ENCODE assay signal across 12 mouse cellular contexts in the genomic region with DNA sequence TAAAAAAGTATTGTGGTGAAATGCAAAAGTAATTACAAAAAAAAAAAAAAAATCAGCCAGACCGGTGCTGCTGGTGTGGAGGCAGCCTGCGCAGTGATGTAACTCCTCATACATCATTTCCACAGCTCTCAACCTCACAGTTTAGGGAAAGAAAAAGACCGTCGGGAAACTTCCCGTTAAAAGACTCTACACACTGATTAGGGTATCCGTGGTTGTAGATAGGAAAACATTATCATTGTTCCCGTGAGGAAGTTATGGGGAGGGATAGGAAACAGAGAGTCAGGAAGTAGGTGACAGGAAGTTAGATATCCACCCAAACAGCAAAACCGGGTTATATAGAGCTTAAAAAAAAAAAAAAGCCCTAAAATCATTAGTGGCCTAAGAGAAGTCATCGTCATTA. TPM values are rescaled to one million over a fixed set of nuclear protein-coding genes. Genes with fewer than 3 reads are reported as not detected.
DNase-seq lines count a peak whose midpoint lies in the region; TF ChIP-seq lines count a peak whose summit lies in the region.
"Had no signal": no experiment of that assay in that cellular context is flagged by ENCODE, and none has a peak within 500 bp of the region (broad histone marks: within the 10 kb centered on the region; RNA-seq: fewer than 3 reads in every experiment).

No protein-coding gene starts in this region.

- intact Hi-C loops in left cerebral cortex, postnatal 25 days (cut with DNase I) = no loop called here

- no peak overlapping the region for H3K4me3 ChIP-seq in heart, embryonic 10.5 days
- peak overlapping the region; percentile 96 for H3K4me3 ChIP-seq in E14TG2a.4 (replicated peaks; ENCODE audit: low read length)
- peak overlapping the region; percentile 31; the same call in 1 of the 2 replicates for H3K4me3 ChIP-seq in limb, embryonic 10.5 days
- H3K4me3 ChIP-seq: liver, embryonic 13.5 days; midbrain, embryonic 12.5 days had no signal

- H3K27ac ChIP-seq in heart, embryonic 10.5 days = no peak overlapping the region
- H3K27ac ChIP-seq in limb, embryonic 10.5 days = peak overlapping the region; percentile 84
- H3K27ac ChIP-seq: liver, embryonic 13.5 days; midbrain, embryonic 12.5 days had no signal

- no peaks in the 10 kb centered on the region for H3K27me3 ChIP-seq in heart, embryonic 10.5 days (ENCODE audit: insufficient read depth, poor library complexity, severe bottlenecking)
- H3K27me3 ChIP-seq in E14TG2a.4 (ENCODE audit: insufficient read depth, low read length) = no peaks in the 10 kb centered on the region
- no peaks in the 10 kb centered on the region for H3K27me3 ChIP-seq in limb, embryonic 10.5 days (ENCODE audit: low read depth, poor library complexity, severe bottlenecking)
- H3K27me3 ChIP-seq: midbrain, embryonic 12.5 days had no signal

- 52% methylated on average over 9 of the region's 9 CpGs for WGBS in heart, embryonic 10.5 days
- 23% methylated on average over 9 of the region's 9 CpGs for WGBS in limb, embryonic 10.5 days

- H3K36me3 ChIP-seq in heart, embryonic 10.5 days = no peaks in the 10 kb centered on the region
- H3K36me3 ChIP-seq in E14TG2a.4 (ENCODE audit: insufficient read depth, low read length) = peaks cover 54% of the 10 kb centered on the region
- H3K36me3 ChIP-seq in limb, embryonic 10.5 days = no peaks in the 10 kb centered on the region
- H3K36me3 ChIP-seq: liver, embryonic 13.5 days; midbrain, embryonic 12.5 days had no signal

- no peaks in the 10 kb centered on the region for H3K4me1 ChIP-seq in heart, embryonic 10.5 days
- H3K4me1 ChIP-seq in E14TG2a.4 (replicated peaks; ENCODE audit: low read depth, low read length) = peaks cover 64% of the 10 kb centered on the region
- peaks cover 62% of the 10 kb centered on the region for H3K4me1 ChIP-seq in limb, embryonic 10.5 days
- H3K4me1 ChIP-seq: liver, embryonic 13.5 days had no signal

- TF ChIP-seq CTCF in E14TG2a.4 (conservative IDR thresholded peaks at IDR 0.05; ENCODE audit: low read length) = no peak

- H3K9me3 ChIP-seq in heart, embryonic 10.5 days = no peaks in the 10 kb centered on the region
- H3K9me3 ChIP-seq in E14TG2a.4 (ENCODE audit: low read length) = no peaks in the 10 kb centered on the region
- no peaks in the 10 kb centered on the region for H3K9me3 ChIP-seq in limb, embryonic 10.5 days (replicated peaks)
- H3K9me3 ChIP-seq: liver, embryonic 13.5 days; midbrain, embryonic 12.5 days had no signal

- peak; percentile 44 for DNase-seq in heart, adult 8-10 months (ENCODE audit: low spot score)
- no peak for DNase-seq in heart, embryonic 10.5 days (ENCODE audit: low spot score)
- DNase-seq in kidney, postnatal 14 days = peak; percentile 6
- no peak for DNase-seq in kidney, adult 9 months
- DNase-seq in limb, embryonic 10.5 days (ENCODE audit: low spot score) = no peak
- DNase-seq in B cell, adult 2 months = no peak
- DNase-seq in left cerebral cortex, postnatal 25 days (ENCODE audit: low spot score in 2 of 2) = no peak
- DNase-seq: cerebellum, postnatal 36 days; liver, embryonic 13.5 days; spleen, adult 18-20 months had no signal

RNA-seq across cellular contexts. Expression of gene Zfp64, which starts 52.9 kb away (rescaled TPM):
- total RNA-seq in heart, adult 8-10 months (2022) = 1 to 10 TPM; 6.4 to 8.6 (median 7.9) TPM
- 24.7 and 30.7 TPM in 2 replicates for polyA plus RNA-seq in heart, embryonic 10.5 days (2016; fragmentation: Nextera tagmentation; extraction: Ambion mirVana)
- 40.4 and 44.3 TPM in 2 replicates for polyA plus RNA-seq in limb, embryonic 10.5 days (2016; fragmentation: Nextera tagmentation; extraction: Ambion mirVana)
- 10 to 100 TPM; 15.1 to 15.4 TPM for total RNA-seq in left cerebral cortex, postnatal 25 days (2021)

Comparison
In these comparisons a context has a peak if more than half of its experiments do, and no peak if none do; other contexts are left out.
1. DNase-seq: peak in heart, adult 8-10 months (single experiment) and kidney, postnatal 14 days (single experiment); none in heart, embryonic 10.5 days (single experiment), kidney, adult 9 months (single experiment), limb, embryonic 10.5 days (single experiment), B cell, adult 2 months (0 of 2) and left cerebral cortex, postnatal 25 days (0 of 2).